Mouse (Mus musculus): ENCODE results near the gene Rasgef1c. TPM values are rescaled to one million over a fixed set of nuclear protein-coding genes. Genes with fewer than 3 reads are reported as not detected.

The Rasgef1c gene
- polyA plus RNA-seq, 1 experiment from 2014 or later: not detected

- Histone ChIP-seq H3K36me3 (ENCODE audit: inconsistent target) (no peaks in the 10 kb centered on the region), H3K4me3 (ENCODE audit: inconsistent target) (no peak overlapping the region), H3K79me2 (ENCODE audit: inconsistent target) (no peaks in the 10 kb centered on the region), H3K27ac (no peak overlapping the region)
- 8% methylated on average over 6 of the region's 6 CpGs for WGBS (ENCODE audit: missing documents)
These were observed 5.6 kb upstream of the Rasgef1c start for GRCm38 (mm10) chr11:49895966-49896590.

DNA sequence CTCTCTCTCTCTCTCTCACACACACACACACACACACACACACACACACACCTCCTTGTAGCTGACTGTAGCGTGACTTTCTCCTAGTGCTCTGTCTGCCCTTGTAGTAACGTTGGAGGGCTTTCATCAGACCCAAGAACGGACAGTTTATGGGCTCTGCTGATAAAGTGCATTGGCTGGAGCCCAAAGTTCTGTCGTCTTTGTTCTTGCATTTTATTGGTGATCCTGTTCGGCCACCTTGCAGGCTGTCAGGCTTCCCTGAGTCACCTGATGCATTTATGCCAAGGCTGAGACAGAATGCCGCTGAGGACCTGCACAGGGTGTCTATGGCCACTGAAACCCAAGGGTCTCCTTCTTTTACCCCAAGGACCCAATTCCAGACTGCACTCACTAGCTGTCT lies 1.6 kb upstream of the Rasgef1c start:
- no peak overlapping the region for H3K27ac ChIP-seq
- WGBS (ENCODE audit: missing documents): 32% methylated on average over 6 of the region's 6 CpGs
- H3K4me3 ChIP-seq (ENCODE audit: inconsistent target): no peak overlapping the region
- no peaks in the 10 kb centered on the region for H3K79me2 ChIP-seq (ENCODE audit: inconsistent target)
- no peaks in the 10 kb centered on the region for H3K36me3 ChIP-seq (ENCODE audit: inconsistent target)

DNA sequence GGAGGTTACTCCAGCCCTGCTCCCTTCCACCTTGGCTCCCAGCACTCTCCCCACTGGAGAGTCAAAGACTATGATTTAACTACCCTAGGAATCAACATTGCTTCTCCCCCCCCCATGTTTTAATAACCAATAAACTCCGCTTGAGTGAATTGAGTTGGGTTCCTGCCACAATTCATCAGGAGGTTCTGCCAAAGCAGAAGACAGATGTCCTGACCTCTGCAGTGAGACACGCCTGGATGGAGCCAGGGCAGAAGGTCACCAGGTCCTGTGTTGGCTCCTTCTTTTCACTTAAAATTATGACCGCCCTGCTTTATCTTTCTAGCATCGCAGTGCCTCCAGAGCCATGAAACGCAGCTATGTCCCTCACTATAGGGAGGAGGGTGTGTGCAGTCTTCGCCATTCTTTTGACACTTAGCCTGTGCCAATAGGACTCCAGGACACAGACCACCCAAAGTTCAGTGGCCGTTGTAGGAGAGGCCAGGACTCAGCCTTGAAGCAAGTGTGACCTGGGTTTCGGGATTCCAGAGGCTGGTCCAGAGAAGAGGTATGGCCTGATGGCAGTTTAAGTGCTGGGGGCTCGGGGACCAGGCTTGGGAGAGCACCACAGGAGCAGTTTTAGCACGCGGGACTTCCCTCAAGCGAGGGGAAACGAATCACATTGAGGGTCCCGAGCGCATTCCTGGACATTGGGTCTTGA lies 525 bp upstream of the Rasgef1c start:
- H3K4me3 ChIP-seq (ENCODE audit: inconsistent target): no peak overlapping the region
- 34% methylated on average over 15 of the region's 15 CpGs for WGBS (ENCODE audit: missing documents)

DNA sequence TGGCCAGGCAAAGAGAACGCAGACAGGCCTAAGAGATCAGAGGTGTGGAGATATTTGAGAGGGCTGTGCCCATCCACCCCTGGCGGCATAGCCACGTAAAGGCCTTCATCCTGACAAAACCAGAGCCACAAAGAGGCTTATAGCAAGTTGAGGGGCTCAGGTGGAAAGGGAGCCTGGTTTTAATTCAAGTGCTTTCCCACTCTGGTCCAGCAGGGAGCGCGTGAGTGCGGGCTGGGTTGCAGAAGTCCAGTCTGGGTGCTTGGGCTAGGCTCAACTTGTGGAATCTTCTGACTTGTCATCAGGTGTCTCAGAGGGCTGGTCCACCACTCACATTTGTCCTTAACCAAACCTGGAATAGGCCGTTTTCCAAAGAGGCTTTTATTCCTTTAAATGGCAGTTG lies 1.7 kb downstream of the Rasgef1c start:
- WGBS (ENCODE audit: missing documents): 20% methylated on average over 7 of the region's 7 CpGs
- H3K79me2 ChIP-seq (ENCODE audit: inconsistent target): no peaks in the 10 kb centered on the region
- no peak overlapping the region for H3K27ac ChIP-seq
- no peaks in the 10 kb centered on the region for H3K36me3 ChIP-seq (ENCODE audit: inconsistent target)
- no peak overlapping the region for H3K4me3 ChIP-seq (ENCODE audit: inconsistent target)

More for the DNA sequence above, 525 bp upstream of the Rasgef1c start:
- Histone ChIP-seq H3K27ac (no peak overlapping the region), H3K36me3 (ENCODE audit: inconsistent target) (no peaks in the 10 kb centered on the region), H3K79me2 (ENCODE audit: inconsistent target) (no peaks in the 10 kb centered on the region)

DNA sequence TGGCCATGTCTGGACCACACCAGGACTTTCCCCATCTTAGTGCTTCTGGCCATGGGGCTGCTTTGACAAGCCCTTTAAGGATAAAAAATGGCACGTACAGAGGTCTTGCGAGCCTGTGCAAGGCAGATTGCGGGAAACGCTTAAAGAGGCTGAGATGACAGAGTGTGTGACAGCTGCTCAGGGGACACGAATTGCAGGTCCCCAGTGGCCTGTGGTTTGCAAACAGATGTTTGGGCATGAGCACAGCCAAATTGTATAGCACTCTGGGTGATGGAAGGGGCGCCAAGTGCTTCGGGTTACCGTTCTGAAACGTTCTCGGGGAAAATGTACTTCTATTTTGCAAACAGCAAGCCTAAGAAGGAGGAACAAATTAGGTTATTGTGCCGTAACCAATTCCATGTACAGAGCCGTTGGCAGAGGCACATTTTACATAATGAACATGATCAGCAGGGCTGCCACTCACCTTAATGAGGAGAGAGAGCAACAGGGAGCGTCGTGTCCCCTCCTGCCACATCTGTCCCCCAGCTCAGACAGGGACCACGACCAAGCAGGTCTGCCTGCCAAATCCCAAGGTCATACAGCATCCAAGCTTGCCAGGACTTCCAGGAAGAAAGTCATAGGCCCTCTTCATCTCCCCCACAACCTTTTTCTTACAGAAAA lies 17.0 kb downstream of the Rasgef1c start:
- Histone ChIP-seq H3K27ac (no peak overlapping the region), H3K4me3 (ENCODE audit: inconsistent target) (no peak overlapping the region), H3K36me3 (ENCODE audit: inconsistent target) (no peaks in the 10 kb centered on the region), H3K79me2 (ENCODE audit: inconsistent target) (no peaks in the 10 kb centered on the region)
- WGBS (ENCODE audit: missing documents): 78% methylated on average over 15 of the region's 15 CpGs

GRCm38 (mm10) chr11:49919304-49919703 lies 17.7 kb downstream of the Rasgef1c start:
- Histone ChIP-seq H3K79me2 (ENCODE audit: inconsistent target) (no peaks in the 10 kb centered on the region), H3K36me3 (ENCODE audit: inconsistent target) (no peaks in the 10 kb centered on the region), H3K4me3 (ENCODE audit: inconsistent target) (no peak overlapping the region), H3K27ac (no peak overlapping the region)
- 66% methylated on average over 6 of the region's 6 CpGs for WGBS (ENCODE audit: missing documents)

DNA sequence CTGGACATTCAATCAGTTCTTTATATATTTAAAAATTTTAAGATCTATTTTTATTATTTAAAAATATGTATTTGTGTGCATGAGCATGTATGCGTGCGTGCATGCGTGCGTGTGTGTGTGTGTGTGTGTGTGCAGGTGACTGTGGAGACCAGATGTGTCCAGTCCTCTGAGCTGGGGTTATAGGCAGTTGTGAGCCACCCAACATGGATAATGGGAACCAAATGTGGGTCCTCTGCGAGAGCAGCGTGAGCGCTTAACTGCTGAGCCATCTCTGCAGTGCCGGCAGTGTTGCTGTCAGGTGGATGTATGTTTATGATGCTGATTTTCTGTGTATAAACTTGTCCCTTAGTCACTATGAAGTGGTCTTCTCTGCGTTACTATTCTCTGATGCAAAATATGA lies 21.9 kb downstream of the Rasgef1c start:
- H3K36me3 ChIP-seq (ENCODE audit: inconsistent target): no peaks in the 10 kb centered on the region
- H3K79me2 ChIP-seq (ENCODE audit: inconsistent target): no peaks in the 10 kb centered on the region
- 93% methylated on average over 9 of the region's 9 CpGs for WGBS (ENCODE audit: missing documents)
- H3K4me3 ChIP-seq (ENCODE audit: inconsistent target): no peak overlapping the region
- no peak overlapping the region for H3K27ac ChIP-seq

DNA sequence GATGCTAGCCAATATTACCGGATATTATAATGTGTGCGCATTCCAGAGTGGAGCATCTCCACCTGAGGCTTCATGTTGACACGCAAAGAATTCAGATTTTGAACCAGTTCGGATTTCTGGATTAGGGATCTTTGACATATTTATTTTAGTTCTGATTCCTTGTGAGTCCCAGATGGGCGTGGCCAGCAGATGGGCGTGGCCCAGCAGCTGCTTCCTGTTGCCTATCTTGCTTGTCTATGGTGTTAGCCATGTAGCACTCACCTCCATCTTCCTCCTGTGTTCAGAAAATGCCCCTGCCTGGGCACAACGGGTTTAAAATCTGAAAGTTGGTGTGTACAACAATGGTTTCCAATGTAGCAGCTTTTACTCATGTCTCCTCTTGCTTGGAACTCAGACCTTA lies 24.5 kb downstream of the Rasgef1c start:
- Histone ChIP-seq H3K36me3 (ENCODE audit: inconsistent target) (no peaks in the 10 kb centered on the region), H3K4me3 (ENCODE audit: inconsistent target) (no peak overlapping the region), H3K79me2 (ENCODE audit: inconsistent target) (no peaks in the 10 kb centered on the region), H3K27ac (no peak overlapping the region)
- 78% methylated on average over 7 of the region's 7 CpGs for WGBS (ENCODE audit: missing documents)

DNA sequence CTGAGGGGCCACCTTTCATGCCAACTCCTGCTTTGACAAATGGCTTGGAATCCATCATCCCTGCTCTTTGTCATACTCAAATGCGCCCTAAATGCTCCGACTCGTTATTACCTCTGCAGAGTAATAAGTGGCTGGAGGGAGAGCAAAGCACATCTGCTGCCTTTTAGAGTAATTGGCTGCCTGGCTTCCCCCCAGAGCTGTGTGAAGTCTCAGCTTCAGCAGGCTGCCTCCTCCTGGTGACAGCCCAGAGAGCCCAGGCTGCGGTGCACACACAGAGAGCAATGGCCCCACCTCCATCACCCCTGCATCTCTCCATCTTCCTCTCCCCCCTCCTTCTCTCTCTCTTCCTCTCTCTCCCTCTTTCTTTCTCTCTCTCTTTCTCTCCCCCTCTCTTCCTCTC lies 25.5 kb downstream of the Rasgef1c start:
- Histone ChIP-seq H3K27ac (no peak overlapping the region), H3K4me3 (ENCODE audit: inconsistent target) (no peak overlapping the region), H3K79me2 (ENCODE audit: inconsistent target) (no peaks in the 10 kb centered on the region), H3K36me3 (ENCODE audit: inconsistent target) (no peaks in the 10 kb centered on the region)
- 52% methylated on average over 4 of the region's 4 CpGs for WGBS (ENCODE audit: missing documents)

DNA sequence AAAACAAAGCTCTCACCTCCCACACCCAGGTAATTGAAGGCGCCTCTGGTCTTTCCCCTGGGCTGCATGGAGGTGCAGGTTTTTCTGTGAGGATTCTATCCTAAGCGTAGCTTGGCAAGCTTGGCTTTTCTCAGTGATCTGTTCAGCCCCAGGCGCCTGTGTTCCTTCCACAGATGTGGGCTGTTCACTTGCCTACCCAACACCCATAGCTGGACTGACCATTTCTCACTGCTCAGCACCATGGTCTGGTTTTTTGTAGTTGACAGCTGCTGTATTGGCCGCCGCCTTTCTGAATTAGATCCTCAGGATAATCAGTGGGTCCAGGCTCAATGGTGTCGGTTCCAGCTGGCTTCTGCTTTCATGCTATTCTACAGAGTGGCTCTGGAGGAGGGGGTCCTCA lies 26.0 kb downstream of the Rasgef1c start:
- Histone ChIP-seq H3K27ac (no peak overlapping the region), H3K36me3 (ENCODE audit: inconsistent target) (no peaks in the 10 kb centered on the region), H3K4me3 (ENCODE audit: inconsistent target) (no peak overlapping the region), H3K79me2 (ENCODE audit: inconsistent target) (no peaks in the 10 kb centered on the region)
- WGBS (ENCODE audit: missing documents): 77% methylated on average over 6 of the region's 6 CpGs

GRCm38 (mm10) chr11:49931037-49931625 lies 29.5 kb downstream of the Rasgef1c start:
- WGBS (ENCODE audit: missing documents): 56% methylated on average over 5 of the region's 5 CpGs
- H3K79me2 ChIP-seq (ENCODE audit: inconsistent target): no peaks in the 10 kb centered on the region
- no peak overlapping the region for H3K4me3 ChIP-seq (ENCODE audit: inconsistent target)

GRCm38 (mm10) chr11:49931853-49932252 lies 30.2 kb downstream of the Rasgef1c start:
- H3K27ac ChIP-seq: no peak overlapping the region
- WGBS (ENCODE audit: missing documents): 40% methylated on average over 5 of the region's 7 CpGs
- H3K36me3 ChIP-seq (ENCODE audit: inconsistent target): no peaks in the 10 kb centered on the region
- H3K4me3 ChIP-seq (ENCODE audit: inconsistent target): no peak overlapping the region
- no peaks in the 10 kb centered on the region for H3K79me2 ChIP-seq (ENCODE audit: inconsistent target)

More at GRCm38 (mm10) chr11:49931037-49931625, 29.5 kb downstream of the Rasgef1c start:
- Histone ChIP-seq H3K36me3 (ENCODE audit: inconsistent target) (no peaks in the 10 kb centered on the region), H3K27ac (no peak overlapping the region)

DNA sequence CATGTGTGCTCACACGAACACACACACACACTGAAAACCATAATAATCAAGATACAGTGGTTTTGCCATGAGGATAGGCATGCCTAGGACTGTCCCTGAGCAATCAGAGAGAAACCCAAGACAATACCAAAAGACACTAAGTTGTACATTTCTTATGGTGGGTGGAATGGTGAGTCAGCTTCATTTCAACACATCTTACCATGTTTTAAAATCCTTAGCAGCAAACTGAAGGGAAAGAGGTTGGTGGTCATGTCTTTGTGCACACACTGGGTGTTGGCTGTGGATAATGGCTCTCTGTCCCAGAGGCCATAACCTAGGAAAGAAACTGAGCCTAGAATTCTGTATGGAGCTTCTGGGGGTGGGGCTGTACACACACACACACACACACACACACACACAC lies 32.2 kb downstream of the Rasgef1c start:
- no peaks in the 10 kb centered on the region for H3K36me3 ChIP-seq (ENCODE audit: inconsistent target)

DNA sequence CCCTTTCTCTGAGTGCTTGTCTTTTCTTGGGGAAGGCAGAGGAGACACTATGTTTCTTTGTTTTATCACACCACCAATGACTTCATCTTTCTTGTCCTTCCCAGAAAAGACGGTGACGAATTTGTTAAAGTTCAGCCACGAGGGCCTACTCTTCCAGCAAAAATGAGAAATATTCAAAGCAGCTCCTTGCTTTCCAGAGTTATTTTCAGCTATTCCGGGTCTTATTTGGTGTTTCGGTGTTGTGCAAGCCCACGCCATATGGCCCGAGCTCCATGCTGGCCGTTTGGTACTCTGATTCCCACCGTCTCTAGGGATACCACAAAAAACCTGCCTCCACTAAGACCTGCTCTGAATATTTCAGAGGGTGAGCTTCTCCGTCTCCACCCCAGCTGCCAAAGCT lies 32.7 kb downstream of the Rasgef1c start:
- Histone ChIP-seq H3K79me2 (ENCODE audit: inconsistent target) (no peaks in the 10 kb centered on the region), H3K27ac (no peak overlapping the region), H3K4me3 (ENCODE audit: inconsistent target) (no peak overlapping the region), H3K36me3 (ENCODE audit: inconsistent target) (no peaks in the 10 kb centered on the region)
- WGBS (ENCODE audit: missing documents): 89% methylated on average over 9 of the region's 10 CpGs

More for the DNA sequence above, 32.2 kb downstream of the Rasgef1c start:
- no peak overlapping the region for H3K4me3 ChIP-seq (ENCODE audit: inconsistent target)
- H3K27ac ChIP-seq: no peak overlapping the region
- H3K79me2 ChIP-seq (ENCODE audit: inconsistent target): no peaks in the 10 kb centered on the region
- WGBS (ENCODE audit: missing documents): 100% methylated on average over 1 of the region's 1 CpGs

GRCm38 (mm10) chr11:49936458-49936857 lies 34.8 kb downstream of the Rasgef1c start:
- H3K27ac ChIP-seq: no peak overlapping the region
- no peaks in the 10 kb centered on the region for H3K79me2 ChIP-seq (ENCODE audit: inconsistent target)
- 82% methylated on average over 9 of the region's 9 CpGs for WGBS (ENCODE audit: missing documents)
- H3K4me3 ChIP-seq (ENCODE audit: inconsistent target): no peak overlapping the region
- H3K36me3 ChIP-seq (ENCODE audit: inconsistent target): no peaks in the 10 kb centered on the region
